Mouse (Mus musculus): Measurements from ENCODE around the gene Specc1.
"Not testable (repeated sequence)": the region's sequence is repeated elsewhere in the genome, so short reads cannot be mapped to it uniquely, and the experiment has no call there.

The Specc1 gene

DNA sequence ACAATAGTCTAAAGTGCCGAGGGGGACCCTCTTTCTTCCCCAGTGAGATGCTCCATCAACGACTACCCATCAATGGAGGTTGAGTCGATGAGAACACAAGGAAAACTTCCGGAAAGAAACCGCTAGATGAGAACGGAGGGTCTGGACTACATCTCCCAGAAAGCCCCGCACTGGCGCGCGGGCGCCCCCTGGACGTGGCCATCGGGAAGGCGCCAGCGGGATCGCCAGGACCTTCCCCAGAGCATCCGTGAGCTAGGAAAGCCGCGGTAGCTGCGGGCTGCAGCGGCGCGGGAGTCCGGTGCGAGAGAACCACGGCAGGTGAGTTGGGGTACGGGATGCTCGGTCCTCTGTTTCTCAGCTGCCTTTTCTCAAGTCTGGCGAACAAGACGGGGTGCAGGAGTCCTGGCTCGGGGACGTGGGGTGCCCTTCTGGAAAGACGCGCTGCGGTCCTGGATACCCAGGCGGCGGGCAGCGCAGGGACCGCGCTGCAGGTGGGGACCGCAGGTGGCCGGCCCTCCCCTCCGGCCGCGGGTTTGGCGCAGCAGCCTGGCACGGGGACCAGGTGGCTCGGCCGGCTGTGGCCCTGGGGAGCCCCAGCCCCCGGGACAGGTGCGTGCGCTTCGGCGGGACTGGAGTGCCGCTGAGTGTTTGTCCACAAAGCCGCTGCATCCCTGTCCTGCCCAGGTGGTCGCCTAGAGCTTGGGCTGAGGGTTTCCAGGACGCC lies at the start of gene Specc1:
Gene Specc1, plus strand, starts transcription at position 192 of the 724 bp plus-strand sequence.
- peak; percentile 79 to 91 for DNase-seq (ENCODE audit: low spot score in 2 of 2)

DNA sequence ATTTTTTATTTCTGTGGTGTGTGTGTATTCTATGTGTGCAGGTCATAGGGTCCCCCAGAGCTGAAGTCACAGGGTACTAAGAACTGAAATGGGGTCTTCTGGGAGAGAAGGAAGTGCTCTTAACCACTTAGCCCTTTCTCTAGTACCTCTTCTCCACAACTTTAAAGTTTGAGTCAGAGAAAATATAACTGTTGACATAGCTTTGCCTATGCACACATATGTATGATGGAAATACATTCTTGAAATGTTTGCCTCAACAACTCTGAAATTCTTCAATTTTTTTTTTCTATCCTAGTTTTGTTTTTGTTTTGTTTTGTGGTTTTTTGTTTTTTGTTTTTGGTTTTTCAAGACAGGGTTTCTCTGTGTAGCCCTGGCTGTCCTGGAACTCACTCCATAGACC lies 48.2 kb upstream of the Specc1 start:
- DNase-seq (ENCODE audit: low spot score in 2 of 2) = no peak

DNA sequence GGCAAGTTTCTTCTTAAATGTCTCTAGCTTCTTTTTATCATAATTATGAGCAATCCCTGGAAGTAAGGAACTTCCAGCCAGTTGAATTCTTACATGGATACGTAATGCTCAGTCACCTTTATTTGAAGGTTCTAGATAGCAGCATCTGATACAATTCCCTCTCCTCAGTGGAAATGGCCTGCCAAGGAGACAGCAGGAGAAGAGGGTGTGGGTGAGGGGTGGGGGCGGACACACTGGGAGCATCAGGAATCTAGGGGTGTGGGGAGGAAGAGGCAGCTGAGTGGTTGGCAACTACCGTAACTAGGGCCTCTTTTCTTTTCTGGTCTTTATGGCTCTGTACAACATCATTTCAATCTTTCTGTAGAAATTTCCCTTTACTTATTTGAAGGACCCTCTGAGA lies 36.9 kb upstream of the Specc1 start:
- DNase-seq (ENCODE audit: low spot score in 2 of 2) = no peak

DNA sequence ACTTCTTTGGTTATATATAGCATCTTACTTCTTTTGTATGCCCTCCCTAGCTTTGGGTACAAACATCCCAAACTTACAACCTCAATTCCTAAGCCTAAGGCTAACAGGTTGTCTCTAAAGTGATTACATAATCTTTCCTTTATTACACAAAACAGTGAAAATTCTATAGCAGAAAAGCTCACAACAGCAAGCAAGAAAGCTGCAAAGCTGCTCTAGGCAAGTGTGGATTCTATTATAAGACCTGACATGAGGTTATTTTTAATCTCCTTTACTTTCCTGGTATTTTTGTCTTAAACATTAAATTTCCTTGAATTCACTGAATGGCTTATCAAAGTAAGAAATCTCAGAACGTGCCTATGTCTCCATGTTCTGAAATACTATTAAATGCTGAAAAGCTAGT lies 33.3 kb upstream of the Specc1 start:
- DNase-seq (ENCODE audit: low spot score in 2 of 2) = no peak

GRCm38 (mm10) chr11:61929323-61930097 lies 27.1 kb upstream of the Specc1 start:
- DNase-seq (ENCODE audit: low spot score in 2 of 2) = no peak

DNA sequence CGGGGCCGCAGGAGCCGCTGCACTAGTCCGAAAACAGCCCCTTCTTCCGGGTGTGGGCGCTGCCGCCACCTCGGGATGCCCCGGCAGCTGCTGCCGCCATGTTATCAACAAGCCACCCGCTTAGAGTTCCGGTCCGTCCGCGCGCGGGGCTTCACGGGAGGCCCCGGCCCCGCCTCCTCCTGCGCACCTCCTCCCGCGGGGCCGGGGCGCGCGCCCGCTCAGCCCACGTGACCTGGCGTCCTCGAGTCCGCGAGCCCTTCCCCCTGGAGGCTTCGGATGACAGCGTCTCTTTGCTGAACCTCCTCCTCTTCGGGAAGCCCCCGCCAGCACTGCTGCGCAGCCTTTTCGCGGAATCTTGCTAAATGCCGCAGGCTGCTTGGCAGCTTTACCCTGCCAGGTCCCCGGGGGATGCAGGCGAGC lies 26.5 kb upstream of the Specc1 start, which contains the start of gene Akap10:
Gene Akap10, minus strand, starts transcription at position 155 of the 420 bp plus-strand sequence.
- DNase-seq (ENCODE audit: low spot score in 2 of 2) = peak; percentile 88 to 90

- DNase-seq (ENCODE audit: low spot score in 2 of 2) = peak in 1 of 2 experiments; percentile 14
These were observed 25.6 kb upstream of the Specc1 start for GRCm38 (mm10) chr11:61930640-61931586.

DNA sequence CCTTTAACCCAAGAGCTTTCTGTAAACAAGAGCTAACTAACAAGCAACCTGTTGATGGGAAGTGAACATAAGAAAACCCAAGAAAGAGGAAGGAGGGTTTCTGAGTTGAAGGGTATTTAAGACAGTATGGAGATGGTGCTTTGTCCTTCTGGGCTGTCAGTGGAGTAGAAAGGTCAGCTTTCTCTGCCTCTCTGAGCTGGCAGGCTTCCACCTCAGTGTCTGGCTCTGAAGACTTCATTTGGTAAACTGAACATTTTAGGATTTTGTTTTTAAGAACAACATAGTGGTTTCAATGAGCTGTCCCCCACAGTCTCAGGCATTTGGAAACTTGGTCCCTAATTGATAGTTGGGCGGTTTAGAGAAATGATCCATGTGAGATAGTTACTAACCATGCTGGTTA lies 18.8 kb upstream of the Specc1 start:
- no peak for DNase-seq (ENCODE audit: low spot score in 2 of 2)

- no peak for DNase-seq (ENCODE audit: low spot score in 2 of 2)
These were observed 13.7 kb upstream of the Specc1 start for GRCm38 (mm10) chr11:61942903-61943302.

DNA sequence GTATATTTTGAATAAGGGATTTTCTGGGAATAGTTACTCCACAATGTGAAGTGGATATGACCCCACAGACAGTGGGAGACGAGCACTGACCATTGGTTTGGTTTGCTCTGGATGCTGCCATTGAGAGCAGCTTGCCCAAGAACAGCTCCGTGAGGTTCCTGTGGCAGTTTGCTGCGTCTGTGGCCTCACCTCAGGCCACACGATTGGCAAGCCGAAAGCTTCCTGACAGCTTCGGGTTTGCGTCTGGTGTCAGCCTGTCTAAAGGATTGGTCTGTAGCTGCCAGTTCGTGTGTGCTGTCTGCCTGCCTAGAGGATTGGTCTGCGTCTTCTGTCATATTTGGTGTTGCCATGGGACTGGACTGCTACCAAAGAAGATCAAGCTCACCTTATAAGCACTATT lies 12.1 kb upstream of the Specc1 start:
- no peak for DNase-seq (ENCODE audit: low spot score in 2 of 2)

- DNase-seq (ENCODE audit: low spot score in 2 of 2) = no peak
These were observed 10.0 kb upstream of the Specc1 start for GRCm38 (mm10) chr11:61946608-61947007.

GRCm38 (mm10) chr11:61949315-61949714 lies 7.2 kb upstream of the Specc1 start:
- DNase-seq (ENCODE audit: low spot score in 2 of 2) = no peak

DNA sequence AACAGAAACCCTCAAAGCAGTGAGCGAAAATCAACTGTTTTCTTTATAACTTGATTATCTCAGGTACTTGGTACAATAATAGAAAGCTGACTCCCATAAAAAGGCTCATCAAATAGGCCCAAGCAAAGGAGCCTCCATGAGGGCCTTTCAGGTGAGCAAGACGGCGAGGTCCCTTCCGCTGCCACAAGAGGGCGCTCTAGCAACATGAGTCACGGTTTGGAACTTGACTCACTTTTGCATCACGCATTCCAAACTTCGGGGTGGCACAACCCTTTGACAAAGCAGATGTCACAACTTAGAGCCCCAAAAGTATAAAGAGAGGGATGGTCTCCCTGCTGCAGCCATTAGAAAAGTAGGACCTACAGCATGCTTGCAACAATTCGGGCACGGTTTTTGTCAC lies 5.9 kb upstream of the Specc1 start:
- peak; percentile 56 to 81 for DNase-seq (ENCODE audit: low spot score in 2 of 2)

- DNase-seq (ENCODE audit: low spot score in 2 of 2) = no peak
These were observed 1.4 kb upstream of the Specc1 start for GRCm38 (mm10) chr11:61955136-61955535.

- no peak for DNase-seq (ENCODE audit: low spot score in 2 of 2)
These were observed 612 bp upstream of the Specc1 start for GRCm38 (mm10) chr11:61955951-61956350.

DNA sequence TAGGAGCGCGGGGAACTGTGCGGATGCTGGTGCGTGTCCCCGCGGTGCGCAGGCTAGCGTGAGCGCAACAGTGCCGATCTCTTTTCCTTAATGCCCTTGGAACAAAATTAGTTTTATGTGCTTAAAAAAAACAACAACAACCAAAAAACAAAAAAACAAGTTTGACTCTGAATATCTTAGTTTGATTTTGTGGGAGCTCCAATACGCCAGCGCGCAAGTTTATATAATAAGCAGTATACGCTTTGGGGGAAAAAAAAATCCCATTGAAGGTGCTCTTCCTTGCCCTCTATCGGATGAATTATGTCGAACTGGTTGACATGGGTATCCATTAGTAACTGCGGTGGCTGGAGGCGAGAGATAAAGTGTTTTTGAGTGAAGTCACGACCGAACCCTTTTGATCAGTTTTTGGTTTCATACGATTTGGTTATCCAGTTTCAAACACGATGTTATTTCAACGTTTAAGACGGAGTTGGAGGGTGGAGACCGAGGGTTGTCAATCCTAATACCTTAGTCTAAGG lies 792 bp downstream of the Specc1 start:
- DNase-seq (ENCODE audit: low spot score in 2 of 2) = no peak

GRCm38 (mm10) chr11:61958706-61959105 lies 2.1 kb downstream of the Specc1 start:
- DNase-seq (ENCODE audit: low spot score in 2 of 2) = not testable (repeated sequence)

DNA sequence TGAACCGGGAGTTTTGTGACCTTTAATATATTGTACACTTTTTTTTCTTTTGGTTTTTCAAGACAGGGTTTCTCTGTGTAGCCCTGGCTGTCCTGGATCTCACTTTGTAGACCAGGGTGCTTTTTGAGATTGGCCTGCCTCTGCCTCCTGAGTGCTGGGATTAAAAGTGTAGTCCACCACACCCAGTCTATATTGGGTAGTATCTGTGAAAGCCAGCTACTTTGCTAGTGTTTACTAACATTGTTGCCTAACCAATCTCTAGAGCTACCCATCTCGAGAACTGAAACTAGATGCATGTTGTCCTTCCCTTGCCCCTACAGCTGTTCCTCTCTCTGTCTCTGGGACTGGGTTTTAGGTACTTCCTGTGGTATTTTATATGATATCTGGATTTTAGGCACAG lies 3.5 kb downstream of the Specc1 start:
- DNase-seq (ENCODE audit: low spot score in 2 of 2) = no peak

DNA sequence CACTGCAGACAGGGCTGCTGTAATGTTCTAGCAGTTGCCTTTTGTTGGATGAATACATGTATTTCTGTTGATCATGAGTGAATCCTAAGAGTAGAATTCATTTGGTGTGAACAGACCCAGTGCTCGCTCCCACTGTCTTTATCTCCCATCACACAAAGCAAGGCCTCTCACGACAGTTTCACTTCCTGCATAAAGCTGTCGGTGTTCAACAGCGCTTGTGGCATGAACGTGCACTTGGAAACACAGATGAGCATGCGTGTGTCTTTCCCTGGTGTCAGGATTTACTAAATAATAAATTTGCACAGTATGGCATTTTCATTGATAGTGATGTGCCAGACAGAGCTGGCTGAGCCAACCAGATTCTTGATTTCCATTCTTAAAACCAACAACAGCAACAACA lies 6.1 kb downstream of the Specc1 start:
- DNase-seq (ENCODE audit: low spot score in 2 of 2) = no peak

DNA sequence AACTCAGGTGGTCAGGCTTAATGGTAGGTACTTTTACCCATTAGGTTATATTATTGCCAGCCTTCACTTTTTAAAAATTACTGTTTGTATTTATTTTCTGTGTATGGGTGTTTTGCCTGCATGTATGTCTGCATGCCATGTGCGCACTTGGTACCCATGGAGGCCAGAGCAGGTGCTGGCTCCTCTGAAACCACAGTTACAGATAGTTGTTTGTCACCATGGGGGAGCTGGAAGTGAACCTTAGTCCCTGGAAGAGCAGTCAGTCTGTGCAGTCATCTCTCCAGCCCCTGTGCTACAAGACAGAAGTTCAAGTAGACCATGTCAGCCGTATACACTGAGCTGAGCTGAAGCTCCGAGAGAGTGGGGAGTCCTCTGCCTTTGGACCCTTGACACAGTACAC lies 6.6 kb downstream of the Specc1 start:
- DNase-seq (ENCODE audit: low spot score in 2 of 2) = no peak

DNA sequence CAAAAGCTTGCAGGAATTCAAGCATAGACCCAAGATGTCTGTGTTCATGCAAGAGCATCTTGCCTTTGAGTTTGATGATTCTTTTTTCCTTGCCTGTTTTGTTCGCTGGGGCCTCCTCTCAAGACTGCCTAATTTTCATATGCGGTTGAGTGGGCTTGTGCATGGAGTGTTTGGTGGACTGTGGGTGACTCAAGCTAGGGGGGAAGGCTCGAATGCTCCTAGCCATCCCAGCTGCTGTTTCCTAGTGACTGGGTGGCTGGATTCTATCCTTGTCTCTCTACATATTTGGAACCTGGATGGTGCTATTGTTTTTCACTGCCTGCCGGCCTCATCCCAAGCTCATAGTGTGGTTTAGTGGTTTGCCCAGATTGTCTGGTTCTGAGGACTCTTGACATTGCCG lies 8.0 kb downstream of the Specc1 start:
- DNase-seq (ENCODE audit: low spot score in 2 of 2) = no peak

DNA sequence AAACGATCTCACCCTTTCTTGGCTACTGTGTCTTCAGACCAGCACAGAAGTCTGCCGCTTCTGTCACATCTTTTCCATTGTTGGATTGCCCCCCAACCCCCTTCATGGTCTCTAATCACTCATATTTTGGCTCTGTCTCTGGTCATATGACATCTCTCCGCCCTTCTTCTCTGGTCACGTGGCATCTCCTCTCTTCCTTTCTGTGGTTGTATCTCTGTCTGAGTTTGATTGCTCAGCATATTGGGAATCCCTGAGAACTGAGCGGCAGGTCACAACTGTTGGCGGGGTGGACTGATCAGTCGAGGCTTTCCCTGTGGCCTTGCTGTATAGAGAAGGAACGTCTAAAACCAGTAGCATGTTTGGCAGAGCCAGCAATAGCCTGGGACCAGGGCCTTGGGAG lies 10.5 kb downstream of the Specc1 start:
- DNase-seq (ENCODE audit: low spot score in 2 of 2) = no peak

Measured in urinary bladder, adult 18-20 months (tissue).